Mouse (Mus musculus): ENCODE data around the gene Catsperg1. TPM values are rescaled to one million over a fixed set of nuclear protein-coding genes. Genes with fewer than 3 reads are reported as not detected.
"Not testable (repeated sequence)": the region's sequence is repeated elsewhere in the genome, so short reads cannot be mapped to it uniquely, and the experiment has no call there.

The Catsperg1 gene
- under 1 TPM; 0.23 to 0.69 TPM for total RNA-seq (2021)
- long read RNA-seq, experiment 1: 0 reads
- long read RNA-seq, experiment 2: 0 reads

DNA sequence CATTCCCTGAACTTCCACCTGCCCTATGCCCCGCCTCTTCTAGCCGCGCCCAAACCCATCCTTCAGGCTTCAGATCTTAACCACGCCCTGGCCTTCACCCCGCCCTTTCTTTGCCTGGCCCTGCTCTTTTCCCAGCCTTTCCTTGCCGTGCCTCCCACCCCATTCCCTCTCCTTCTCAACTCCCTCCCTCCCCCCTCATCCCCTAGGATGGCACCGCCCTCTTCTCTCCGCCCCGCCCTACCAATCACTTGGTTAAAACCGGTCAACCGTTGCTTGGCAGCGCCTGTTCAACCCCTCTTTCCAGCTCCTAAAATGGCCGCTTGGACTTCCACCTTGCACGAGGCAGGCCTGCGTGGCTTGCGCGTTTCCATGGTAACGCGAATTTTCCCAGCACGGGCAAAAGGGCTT, at the start of gene Catsperg1:
Gene Catsperg1, minus strand, starts transcription at position 361 of the 408 bp plus-strand sequence.
- DNase-seq: no peak

DNA sequence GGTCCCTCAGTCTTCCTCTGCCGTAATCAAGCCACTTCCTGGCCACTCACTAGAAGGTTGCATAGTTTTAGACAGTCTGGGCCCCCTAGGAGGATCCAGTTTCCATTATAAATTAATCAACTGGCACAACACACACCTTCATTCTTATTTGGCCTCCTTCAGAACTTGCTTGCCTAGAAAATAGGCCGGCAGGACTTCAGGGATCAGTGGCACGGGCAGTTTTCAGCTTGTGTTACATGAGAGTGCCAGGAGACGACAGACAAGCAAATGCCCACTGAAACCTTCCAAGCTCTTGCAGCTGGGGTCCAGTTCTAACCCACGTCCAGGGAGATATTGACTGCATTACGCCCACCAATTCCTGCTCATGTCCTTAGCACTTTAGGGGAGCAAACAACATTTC, 48.3 kb upstream of the Catsperg1 start:
- no peak for DNase-seq

DNA sequence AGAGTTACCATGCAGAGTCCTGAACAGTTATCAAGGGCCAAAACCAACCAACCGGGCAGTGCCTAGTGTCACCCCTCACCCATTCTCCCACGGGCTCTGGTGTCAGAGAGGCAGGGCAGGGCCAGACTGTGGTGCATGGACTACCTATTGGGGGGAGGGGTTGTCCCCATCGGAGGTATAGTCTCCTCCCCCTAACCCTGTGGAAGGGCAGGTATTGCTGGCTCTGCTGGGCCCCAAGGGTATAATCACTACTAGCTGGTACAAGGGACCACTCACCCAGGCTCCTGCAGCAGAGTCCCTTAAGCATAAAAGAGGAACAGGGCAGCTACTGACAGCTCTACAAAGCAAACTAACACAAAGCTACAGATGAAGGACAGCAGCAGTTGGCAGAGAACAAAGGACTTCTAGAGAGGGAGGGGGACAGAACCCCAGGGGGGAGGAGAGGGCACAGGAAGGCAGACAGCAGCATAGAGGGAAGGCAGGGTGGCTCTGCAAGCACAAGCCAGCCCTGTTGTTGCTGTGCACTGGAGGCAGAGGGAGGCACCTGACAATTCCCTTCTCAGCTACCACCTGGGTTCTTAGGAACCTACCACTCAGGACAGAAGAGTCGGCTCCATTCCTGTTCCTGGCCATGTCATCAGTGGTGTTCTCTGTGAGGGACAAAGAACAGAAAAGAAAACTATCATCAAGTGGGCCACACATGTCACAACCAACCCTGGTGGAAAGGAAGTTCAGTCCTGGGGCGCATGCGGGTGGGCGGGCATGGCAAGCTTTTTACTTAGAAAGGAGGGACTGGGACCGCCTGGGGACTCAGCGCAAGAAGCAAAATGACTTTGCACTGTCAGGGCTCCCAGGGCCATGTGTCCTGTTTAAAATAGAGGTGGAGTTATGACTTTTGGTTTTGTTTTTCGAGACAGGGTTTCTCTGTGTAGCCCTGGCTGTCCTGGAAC, 46.2 kb upstream of the Catsperg1 start:
- no peak for DNase-seq

DNA sequence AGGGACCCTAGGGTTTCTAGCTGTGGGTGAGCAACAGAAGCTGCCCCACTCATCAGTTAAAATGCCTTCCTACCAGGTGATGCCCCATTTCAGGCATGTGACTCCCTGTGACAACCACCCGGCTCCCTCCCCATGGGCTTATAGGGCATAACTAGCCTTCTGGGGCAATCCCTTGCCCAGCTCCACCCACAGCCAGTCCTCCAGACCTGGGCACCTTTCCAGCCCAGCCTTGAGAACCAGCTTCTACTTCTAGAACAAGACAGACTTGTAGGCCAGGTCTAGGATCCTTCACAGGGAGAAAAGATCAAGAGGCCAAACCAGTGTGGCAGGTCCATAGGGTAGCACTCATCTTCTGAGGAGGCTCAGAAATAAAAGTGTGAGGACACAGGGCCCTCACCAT, 43.5 kb upstream of the Catsperg1 start:
- DNase-seq: peak in 1 of 2 experiments; percentile 22

DNA sequence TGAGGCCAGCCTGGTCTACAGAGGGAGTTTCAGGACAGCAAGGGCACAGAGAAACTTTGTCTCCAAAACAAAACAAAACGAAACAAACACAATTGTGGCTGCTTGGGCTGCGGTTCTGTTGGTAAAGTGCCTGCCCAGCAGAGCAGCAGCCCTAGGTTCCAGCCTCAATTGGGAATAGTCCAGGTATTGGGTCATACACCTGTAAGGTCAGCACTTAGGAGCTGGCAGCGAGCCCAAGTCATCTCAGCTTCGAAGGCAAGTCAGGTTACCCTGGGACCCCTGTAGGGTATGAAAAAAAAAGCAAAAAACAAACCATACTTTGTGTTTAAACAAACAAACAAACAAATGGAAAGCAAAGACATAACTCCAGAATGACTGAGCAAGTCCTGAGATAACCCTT, 42.0 kb upstream of the Catsperg1 start:
- no peak for DNase-seq

DNA sequence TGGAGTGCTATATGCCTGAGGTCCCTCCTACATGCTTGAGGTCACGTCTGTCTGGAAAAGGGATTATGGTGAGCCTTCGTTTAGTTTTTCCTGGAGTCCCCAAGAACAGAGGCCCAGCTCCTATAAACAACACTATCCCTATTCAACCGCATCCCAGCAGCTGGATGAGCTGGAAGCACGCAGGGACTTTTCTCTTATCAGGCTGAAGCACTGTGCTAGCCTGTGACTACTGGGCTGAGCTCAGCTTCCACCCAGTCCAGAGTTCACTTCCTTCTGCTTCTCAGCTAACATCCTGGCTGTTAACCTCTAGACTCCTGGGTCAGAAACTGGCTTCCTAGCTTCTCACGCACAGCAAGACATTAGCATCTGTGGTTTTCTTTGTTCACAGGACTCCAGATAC, 40.0 kb upstream of the Catsperg1 start:
- no peak for DNase-seq

DNA sequence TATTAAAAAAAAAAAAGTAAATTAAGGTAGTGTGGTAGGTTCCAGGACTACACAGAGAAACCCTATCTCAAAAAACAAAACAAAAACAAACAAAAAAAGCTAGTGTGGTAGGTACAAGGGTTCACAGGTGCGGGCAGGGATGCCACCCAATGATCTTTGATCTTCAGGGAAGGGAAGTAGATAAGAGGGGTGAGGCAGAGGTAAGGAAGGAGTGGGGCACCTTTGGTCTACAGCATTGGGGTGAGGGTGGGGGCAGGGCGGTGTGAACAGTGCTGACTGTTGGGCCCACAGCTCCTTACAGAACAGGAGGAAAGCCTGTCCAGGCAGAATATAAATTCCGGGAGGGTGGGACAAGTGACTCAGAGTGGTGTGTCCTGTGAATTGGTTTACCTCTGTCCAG, 37.3 kb upstream of the Catsperg1 start:
- DNase-seq: no peak

DNA sequence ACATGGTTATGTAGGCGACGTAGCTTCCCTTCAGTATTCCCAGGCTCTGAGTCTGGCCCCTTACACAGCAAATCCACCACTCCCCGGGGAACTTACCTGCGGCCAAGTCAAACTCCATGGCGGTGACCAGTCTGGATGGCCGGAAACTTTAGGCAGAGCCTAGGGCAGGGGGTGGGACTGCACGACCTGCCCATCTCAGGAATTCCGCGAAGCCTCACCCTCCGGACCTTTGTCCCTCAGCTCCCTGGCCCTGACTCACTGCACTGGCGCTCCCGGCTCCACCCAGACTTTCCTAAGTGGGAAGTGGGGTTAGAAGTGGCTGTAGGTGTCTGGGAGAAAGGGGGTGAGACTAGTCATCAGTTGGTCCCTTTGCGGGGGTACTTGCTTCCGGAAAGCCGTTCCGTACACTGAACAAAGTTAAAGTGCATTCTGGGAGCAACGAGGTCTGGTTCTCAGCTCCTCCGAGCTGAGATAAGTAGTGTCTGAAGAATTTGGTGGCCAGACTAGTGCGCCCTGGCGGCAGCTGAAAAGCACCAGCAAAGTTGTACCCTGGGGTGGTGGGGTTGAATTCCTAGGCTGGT, 34.5 kb upstream of the Catsperg1 start, which contains the start of gene 2200002D01Rik:
Gene 2200002D01Rik, minus strand, starts transcription at position 206 of the 581 bp plus-strand sequence.
- DNase-seq: peak; percentile 59

DNA sequence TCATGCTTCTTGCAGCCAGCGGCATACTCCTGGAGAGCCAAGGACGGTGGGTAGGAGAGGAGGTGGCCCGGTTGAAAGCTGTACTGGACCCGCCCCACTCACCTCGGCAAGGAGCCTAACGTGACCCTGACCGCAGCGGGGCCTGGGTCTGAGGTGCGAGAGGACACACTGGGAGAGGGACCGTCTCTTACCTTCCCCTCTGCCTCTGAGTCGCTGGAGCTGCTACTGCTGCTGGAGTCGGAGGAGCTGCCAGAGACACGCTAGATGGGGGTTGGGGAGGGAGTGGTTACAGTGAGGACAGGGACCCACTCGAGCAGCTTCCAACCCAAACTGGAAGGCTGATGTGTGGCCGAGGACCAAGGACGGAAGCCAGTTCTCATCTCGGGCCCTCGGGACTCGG, 33.9 kb upstream of the Catsperg1 start:
- peak; percentile 21 to 41 for DNase-seq

DNA sequence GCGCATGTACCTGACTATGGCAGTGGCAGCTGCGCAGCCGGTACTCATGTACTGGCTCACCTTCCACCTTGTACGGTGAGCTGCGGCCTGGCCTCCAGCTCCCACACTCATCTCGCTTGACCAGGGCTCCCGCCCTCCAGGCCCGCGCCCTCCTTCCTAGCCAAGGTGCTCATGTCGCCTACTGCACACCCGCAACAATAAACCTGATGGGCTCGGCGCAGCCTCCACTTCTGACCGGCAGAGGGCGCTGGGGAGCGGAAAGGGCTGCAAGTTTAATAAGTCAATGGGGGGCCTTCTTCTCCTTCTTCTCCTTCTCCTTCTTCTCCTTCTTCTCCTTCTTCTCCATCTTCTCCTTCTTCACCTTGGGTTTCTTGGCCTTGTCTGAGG, 33.5 kb upstream of the Catsperg1 start:
- peak; percentile 82 to 89 for DNase-seq

DNA sequence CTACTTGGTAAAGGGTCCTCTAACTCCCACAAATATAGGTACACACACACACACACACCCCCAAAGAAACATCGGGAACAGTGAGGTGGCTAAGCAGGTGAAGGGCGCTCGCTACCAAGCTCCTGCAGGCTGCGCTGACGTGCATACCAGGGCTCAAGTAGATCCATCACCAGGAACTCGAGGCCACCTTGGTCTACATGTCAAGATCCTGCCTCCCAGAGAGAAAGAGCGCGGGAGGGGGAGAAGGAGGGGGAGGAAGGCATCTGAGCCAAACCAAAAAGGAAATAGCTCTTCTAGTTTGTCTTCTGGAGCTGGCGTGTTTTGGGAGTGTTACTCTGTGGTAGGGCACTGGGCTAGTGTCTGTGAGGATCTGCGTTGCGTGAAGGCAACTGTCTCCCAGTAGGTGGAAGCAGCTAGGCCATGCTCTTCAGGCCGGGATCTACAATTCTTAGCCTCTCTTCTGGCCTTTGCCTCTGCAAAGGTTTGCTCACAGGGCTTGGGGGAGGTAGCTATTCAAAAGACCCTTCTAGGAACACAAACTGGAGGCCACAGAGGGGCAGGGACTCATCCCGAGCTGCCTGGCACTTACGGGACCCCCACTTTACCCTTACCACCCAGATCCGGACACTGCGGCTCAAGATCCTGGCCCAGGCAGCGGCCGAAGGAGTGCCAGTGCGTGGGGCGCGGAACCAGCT, 32.9 kb upstream of the Catsperg1 start:
- no peak for DNase-seq

DNA sequence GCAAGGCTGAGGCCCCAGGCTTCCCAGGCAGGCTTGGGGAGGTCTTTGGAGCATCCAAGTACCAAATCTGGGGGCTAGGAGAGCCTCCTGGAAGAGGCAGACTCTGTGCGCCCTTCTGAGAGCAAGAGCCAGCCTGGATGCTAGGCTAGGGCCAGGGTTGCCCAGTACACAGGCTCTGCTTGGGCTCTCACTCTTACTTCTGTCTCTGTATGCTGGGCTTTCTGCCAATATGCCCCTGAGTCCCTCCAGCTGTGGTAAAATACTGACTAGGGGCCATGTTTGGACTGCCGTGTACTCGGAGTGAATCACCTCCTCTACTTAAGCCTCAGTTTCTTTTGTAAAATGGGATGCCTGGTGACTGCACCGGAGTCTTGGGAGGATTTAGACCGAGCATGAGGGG, 32.2 kb upstream of the Catsperg1 start:
- no peak for DNase-seq

DNA sequence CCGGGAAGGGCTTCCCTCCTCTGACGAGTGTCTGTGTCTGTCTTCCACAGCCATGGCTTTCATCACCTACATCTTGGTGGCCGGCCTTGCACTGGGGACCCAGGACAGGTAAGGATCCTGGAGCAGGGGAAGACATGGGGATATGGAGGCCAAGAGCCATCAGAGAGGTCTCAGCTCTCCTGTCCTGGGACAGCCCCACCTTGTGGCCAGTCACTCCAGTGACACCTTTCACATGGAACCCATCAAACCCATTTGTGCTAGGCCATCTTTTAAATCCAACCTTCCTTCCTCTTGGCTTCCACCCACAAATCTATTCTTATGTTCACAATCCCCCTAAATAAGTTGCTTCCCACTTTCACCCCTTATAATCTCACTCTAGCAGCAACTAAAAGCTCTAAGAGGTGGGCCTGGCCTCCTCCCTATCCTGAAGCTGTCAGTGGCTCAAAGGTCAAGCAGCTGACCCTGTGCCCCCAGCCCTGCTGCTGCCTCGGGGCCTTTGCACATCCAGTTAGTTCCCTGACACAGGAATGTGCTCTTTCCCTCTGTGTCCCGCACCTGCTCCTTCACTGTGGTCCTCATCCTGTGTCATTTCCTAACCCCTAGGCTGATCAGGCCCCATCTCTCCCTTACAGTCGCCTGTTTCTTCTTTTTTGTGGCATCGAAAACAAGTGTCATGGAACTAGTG, 31.0 kb upstream of the Catsperg1 start:
- peak; percentile 23 to 59 for DNase-seq

DNA sequence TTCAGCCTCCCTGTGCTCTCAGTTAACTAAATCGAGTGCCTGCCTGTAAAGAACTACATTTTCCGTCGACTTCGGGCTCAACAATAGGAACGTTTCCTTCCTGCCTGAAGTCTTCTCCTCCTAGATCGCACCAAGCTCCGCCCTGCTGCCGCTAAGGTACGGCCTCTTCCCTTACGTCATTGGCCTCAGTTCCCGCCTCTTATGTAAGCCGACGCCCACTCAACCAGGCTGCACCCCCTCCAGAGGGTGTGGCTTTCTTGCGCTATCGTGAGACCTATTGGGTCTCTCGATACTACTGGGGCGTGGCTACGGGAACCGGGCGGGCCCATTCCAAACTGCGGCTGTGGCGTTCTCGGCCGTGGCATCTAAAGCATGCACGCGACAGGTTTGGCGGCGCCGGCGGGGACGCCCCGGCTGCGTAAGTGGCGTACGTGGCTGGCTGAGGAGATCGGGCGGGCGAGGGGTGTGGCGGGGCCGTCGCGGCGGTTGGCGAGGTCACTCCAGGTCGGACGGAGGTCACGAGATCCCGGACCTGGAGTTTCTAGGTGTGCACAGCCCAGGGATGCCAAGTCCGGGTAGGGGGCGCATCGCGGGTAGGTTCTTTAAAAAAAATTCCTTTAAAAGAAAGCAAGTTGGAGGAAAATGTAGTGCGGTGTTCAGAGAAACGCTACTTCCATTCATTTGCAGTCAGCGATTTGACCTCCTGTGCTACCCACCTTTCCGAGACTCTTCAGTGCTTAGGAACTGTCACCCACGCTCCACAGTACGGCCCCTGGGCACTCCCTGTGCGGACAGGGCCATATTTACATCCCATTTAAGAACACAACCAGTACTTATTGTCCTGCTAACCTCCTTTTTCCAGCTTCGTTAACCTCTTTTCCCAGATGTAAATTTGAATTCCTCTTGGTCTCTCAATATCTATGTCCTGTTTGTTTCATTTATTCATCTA, 24.5 kb upstream of the Catsperg1 start, which contains the start of gene Yif1b:
Gene Yif1b, plus strand, starts transcription at position 311 of the 949 bp plus-strand sequence.
- peak; percentile 97 to 98 for DNase-seq

DNA sequence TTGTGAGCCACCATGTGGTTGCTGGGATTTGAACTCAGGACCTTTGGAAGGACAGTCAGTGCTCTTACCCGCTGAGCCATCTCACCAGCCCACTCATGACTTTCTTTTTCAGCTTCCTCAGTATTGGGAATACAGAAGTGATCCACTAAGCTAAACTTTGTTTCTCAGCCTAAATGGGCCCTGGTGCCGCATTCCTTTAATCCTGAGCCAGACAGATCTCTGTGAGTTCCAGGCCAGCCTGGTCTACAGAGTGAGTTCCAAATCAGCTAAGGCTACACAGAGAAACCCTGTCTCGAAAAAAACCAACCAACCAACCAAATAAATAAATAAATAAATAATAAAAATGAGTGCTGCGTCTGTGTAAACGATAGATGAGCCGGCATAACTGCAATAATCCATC, 23.8 kb upstream of the Catsperg1 start:
- not testable (repeated sequence) for DNase-seq

DNA sequence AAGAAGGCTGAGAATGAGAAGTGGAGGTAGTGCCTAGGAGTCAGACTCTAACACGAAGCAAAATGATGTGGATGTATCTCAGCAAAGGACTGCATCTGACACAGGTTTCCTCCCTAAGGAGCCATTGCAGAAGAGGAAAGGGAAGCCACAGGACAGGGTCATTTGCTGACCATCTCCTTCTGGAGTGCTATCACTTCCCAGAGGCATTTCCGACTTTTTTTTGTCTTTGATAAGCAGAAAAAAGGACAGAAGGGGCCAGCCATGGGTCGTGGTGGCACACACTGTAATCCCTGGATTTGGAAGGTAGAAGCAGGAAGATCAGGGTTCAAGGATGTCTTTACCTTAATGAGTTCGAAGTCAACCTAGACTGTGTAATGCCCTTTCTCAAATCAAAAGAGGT, 22.8 kb upstream of the Catsperg1 start:
- no peak for DNase-seq

DNA sequence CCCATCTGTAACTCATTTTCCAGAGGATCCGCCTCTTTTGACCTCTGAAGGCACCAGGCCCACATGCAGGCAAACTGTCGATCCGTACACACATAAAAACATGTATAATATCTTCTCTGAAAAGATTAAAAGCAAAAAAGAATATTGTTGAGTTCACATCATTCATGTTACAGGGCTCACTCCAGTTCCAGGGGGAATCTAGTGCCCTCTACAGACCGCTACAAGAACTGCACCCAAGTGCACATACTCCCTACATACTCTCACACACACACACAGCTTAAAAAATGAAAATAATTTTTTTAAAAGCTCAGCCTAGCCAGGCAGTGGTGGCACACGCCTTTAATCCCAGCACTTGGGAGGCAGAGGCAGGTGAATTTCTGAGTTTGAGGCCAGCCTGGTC, 20.8 kb upstream of the Catsperg1 start:
- no peak for DNase-seq

DNA sequence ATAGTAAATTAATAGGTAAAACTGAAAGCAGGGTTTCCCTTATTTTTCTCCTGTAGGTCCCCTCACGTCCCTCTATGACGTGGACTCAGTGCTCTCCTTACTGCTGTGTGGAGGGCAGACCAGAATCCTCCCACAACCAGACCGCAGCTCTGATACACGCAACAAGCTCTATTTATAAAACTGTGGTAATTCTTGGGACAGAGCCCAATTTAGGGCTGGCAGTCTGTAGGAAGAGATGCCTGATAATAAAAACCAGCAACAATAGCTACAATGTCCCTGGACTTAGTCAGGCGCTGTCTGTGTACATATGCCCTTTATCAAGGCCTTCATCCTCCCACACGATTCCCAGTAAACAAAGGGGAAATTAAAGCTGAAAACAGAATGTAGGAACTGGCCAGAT, 19.9 kb upstream of the Catsperg1 start:
- DNase-seq: no peak

DNA sequence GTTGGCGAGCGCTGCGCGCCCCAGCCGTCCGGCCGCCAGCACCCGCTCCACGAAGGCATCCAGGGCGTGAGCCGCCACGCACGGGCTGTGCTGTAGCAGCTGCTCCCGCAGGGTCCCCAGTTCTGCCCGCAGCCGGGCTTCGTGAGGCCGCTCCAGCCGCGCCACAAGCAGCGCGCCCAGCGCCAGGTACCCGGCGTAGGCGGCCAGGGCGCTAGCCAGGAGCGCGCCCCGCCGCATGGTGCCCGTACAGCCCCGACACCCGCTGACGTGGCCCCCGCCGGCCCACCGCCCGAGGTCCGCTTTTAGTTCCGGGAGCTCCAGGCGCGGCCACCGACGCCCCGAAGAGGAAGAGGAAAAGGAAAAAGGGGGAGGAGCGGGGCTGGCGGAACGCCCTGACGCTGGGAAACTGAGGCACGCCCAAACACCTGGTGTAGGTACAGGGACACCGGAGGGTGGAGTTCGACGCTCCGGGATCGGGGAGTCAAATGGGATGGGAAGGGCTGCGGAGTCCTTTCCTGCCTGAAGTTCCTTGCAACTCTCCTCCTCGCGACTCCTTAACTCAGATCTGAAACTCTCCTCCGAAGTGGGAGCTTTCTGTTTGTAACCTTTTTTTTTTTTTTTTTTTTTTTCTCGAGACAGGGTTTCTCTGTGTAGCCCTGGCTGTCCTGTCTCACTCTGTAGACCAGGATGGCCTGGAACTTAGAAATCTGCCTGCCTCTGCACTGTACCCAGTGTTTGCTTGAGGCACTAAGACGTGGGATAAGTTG, 18.6 kb upstream of the Catsperg1 start, which contains the start of gene Kcnk6:
Gene Kcnk6, minus strand, starts transcription at position 269 of the 767 bp plus-strand sequence.
- DNase-seq: peak; percentile 37 to 66

DNA sequence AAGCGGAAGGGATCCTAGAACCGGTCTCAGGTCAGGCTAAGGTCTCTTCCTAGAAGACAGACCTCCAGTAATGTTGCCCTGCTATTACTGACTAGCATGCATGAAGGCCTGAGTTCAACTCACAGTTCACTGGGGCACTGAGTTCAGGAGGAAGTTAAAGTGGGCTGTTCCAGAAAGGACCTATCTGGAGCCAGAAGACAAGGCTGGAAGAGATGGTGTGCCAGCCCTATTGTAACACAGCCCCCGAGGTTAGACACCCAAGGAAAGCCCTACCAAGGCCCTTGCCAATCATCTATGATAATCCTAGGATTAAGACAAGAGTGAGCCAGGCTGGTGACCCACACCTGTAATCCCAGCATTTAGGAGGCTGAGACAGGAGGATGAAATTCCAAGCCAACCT, 17.7 kb upstream of the Catsperg1 start:
- DNase-seq: no peak

All from adrenal gland, postnatal 36 days (tissue).